Mouse (Mus musculus) intestine, postnatal 0 days (tissue): ENCODE data around the gene Cyp2a22. TPM values are rescaled to one million over a fixed set of nuclear protein-coding genes. Genes with fewer than 3 reads are reported as not detected.

Experiments used
- polyA plus RNA-seq: library from polyadenylated mRNA; unstranded; fragments of >200 nt; fragmentation: Nextera tagmentation; extraction: Ambion mirVana; gene quantifications from 2 replicates; pipeline ENCODE4 v1.2.1, GENCODE M21; 2015

The Cyp2a22 gene
- polyA plus RNA-seq, 1 experiment from 2014 or later: not detected

Other genes with a start within 250 kb of the Cyp2a22 start
- gene Cyp2b19, start 182.2 kb downstream of the Cyp2a22 start, polyA plus RNA-seq: not detected in 2 replicates
- gene Cyp2g1, start 130.5 kb downstream of the Cyp2a22 start, polyA plus RNA-seq: not detected in 2 replicates
- gene Cyp2a5, start 104.1 kb downstream of the Cyp2a22 start, polyA plus RNA-seq: not detected in 2 replicates
- not detected in 2 replicates for gene Cyp2a12, start 89.7 kb upstream of the Cyp2a22 start, polyA plus RNA-seq
- 0.31 and 0.42 TPM in 2 replicates for gene Cyp2f2, start 180.5 kb upstream of the Cyp2a22 start, polyA plus RNA-seq
- not detected in 2 replicates for gene Cyp2t4, start 214.3 kb upstream of the Cyp2a22 start, polyA plus RNA-seq
- gene Egln2, start 227.4 kb upstream of the Cyp2a22 start, polyA plus RNA-seq: 63.9 and 64.0 TPM in 2 replicates
- gene Rab4b, start 239.5 kb upstream of the Cyp2a22 start, polyA plus RNA-seq: 96.2 and 103 TPM in 2 replicates
- 0.22 TPM in 1 of 2 replicates, not detected in the other for gene Gm21983, start 241.7 kb upstream of the Cyp2a22 start, polyA plus RNA-seq
- not detected in 2 replicates for gene Mia, start 241.8 kb upstream of the Cyp2a22 start, polyA plus RNA-seq